ENCODE assay signal across 8 mouse cellular contexts in the genomic region with DNA sequence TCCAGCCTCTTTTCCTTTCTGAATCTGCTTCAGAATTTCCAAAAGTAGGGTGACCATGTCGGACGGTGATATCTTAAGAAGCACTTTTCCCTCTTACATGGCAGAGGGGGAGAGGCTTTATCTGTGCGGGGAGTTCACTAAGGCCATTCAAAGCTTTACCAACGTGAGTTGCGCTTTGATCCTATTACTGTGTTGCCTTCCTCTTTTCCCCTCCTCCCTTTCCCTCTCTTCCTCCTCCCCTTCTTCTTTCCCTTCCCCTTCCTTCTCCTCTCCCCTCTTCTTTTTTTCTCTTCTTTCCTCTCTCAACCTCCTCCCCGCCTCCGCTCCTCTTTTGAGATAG. TPM values are rescaled to one million over a fixed set of nuclear protein-coding genes. Genes with fewer than 3 reads are reported as not detected.
DNase-seq lines count a peak whose midpoint lies in the region; ATAC-seq lines count a peak whose summit lies in the region.

No protein-coding gene starts in this region.

- H3K9ac ChIP-seq in kidney, embryonic 14.5 days (ENCODE audit: low read depth, low read length) = peak overlapping the region; percentile 51
- H3K9ac ChIP-seq in hindbrain, embryonic 15.5 days = peak overlapping the region; percentile 43
- H3K9ac ChIP-seq in midbrain, embryonic 13.5 days (replicated peaks) = peak overlapping the region; percentile 57

- no peak for DNase-seq in kidney, postnatal 4 days
- DNase-seq in urinary bladder, postnatal 10 days (ENCODE audit: low spot score) = no peak
- DNase-seq in adrenal gland, postnatal 36 days = no peak
- DNase-seq in gastrocnemius, postnatal 36 days = no peak

- 29% methylated on average over 7 of the region's 7 CpGs for WGBS in kidney, embryonic 14.5 days
- 25% methylated on average over 7 of the region's 7 CpGs for WGBS in hindbrain, embryonic 15.5 days
- WGBS in midbrain, embryonic 13.5 days = 28% methylated on average over 7 of the region's 7 CpGs

- H3K27ac ChIP-seq in kidney, embryonic 14.5 days (ENCODE audit: low read depth, low read length) = 0 out of 2 replicates have a peak overlapping the region, but pooled peaks have one; percentile 11
- H3K27ac ChIP-seq in brown adipose tissue, adult 24 weeks (replicated peaks; ENCODE audit: low read depth, low read length) = peak overlapping the region; percentile 22
- H3K27ac ChIP-seq in hindbrain, embryonic 15.5 days (replicated peaks) = peak overlapping the region; percentile 71
- H3K27ac ChIP-seq in midbrain, embryonic 13.5 days = 0 out of 2 replicates have a peak overlapping the region, but pooled peaks have one; percentile 54

- no peaks in the 10 kb centered on the region for H3K27me3 ChIP-seq in kidney, embryonic 14.5 days (ENCODE audit: control insufficient read depth, insufficient read depth, low read length)
- no peaks in the 10 kb centered on the region for H3K27me3 ChIP-seq in hindbrain, embryonic 15.5 days
- peaks cover 5% of the 10 kb centered on the region; the same call in 1 of the 2 replicates for H3K27me3 ChIP-seq in midbrain, embryonic 13.5 days

- peak overlapping the region; percentile 53 for H3K4me2 ChIP-seq in kidney, embryonic 14.5 days (replicated peaks; ENCODE audit: low read depth, low read length)
- H3K4me2 ChIP-seq in hindbrain, embryonic 15.5 days = peak overlapping the region; percentile 72
- H3K4me2 ChIP-seq in midbrain, embryonic 13.5 days (replicated peaks) = peak overlapping the region; percentile 68

- no peaks in the 10 kb centered on the region for H3K36me3 ChIP-seq in kidney, embryonic 14.5 days (ENCODE audit: control insufficient read depth, insufficient read depth, low read length)
- no peaks in the 10 kb centered on the region for H3K36me3 ChIP-seq in hindbrain, embryonic 15.5 days
- no peaks in the 10 kb centered on the region for H3K36me3 ChIP-seq in midbrain, embryonic 13.5 days

- H3K4me1 ChIP-seq in kidney, embryonic 14.5 days (ENCODE audit: control insufficient read depth, insufficient read depth, low read length) = 0 out of 2 replicates have a peak, but pooled peaks cover 13% of the 10 kb centered on the region
- peaks cover 8% of the 10 kb centered on the region for H3K4me1 ChIP-seq in brown adipose tissue, adult 24 weeks (ENCODE audit: control insufficient read depth, insufficient read depth, insufficient read length, low read length)
- peaks cover 11% of the 10 kb centered on the region for H3K4me1 ChIP-seq in hindbrain, embryonic 15.5 days (replicated peaks)
- peaks cover 18% of the 10 kb centered on the region for H3K4me1 ChIP-seq in midbrain, embryonic 13.5 days (replicated peaks)

- no peak for ATAC-seq in kidney, embryonic 14.5 days (ENCODE audit: low FRiP score, low TSS enrichment)
- ATAC-seq in hindbrain, embryonic 15.5 days (ENCODE audit: low FRiP score, low read depth) = peak; percentile 63
- peak; percentile 51 for ATAC-seq in midbrain, embryonic 13.5 days

- intact Hi-C loops in gastrocnemius, postnatal 36 days (cut with DNase I) = no loop called here

- no peaks in the 10 kb centered on the region for H3K9me3 ChIP-seq in kidney, embryonic 14.5 days (ENCODE audit: control insufficient read depth, low read length)
- no peaks in the 10 kb centered on the region for H3K9me3 ChIP-seq in hindbrain, embryonic 15.5 days
- H3K9me3 ChIP-seq in midbrain, embryonic 13.5 days = no peaks in the 10 kb centered on the region

- H3K4me3 ChIP-seq in kidney, embryonic 14.5 days (ENCODE audit: low read length) = peak overlapping the region; percentile 45
- peak overlapping the region; percentile 59 for H3K4me3 ChIP-seq in brown adipose tissue, adult 24 weeks (ENCODE audit: insufficient read depth, low read depth, low read length)
- peak overlapping the region; percentile 45 for H3K4me3 ChIP-seq in hindbrain, embryonic 15.5 days
- H3K4me3 ChIP-seq in midbrain, embryonic 13.5 days (replicated peaks) = peak overlapping the region; percentile 44

RNA-seq across cellular contexts. Expression of a gene that starts 0.3 kb away (rescaled TPM):
- 0.58 and 0.77 TPM in 2 replicates for polyA plus RNA-seq in kidney, embryonic 14.5 days (2014; fragmentation: Nextera tagmentation; extraction: Ambion mirVana)
- polyA plus RNA-seq in brown adipose tissue, adult 24 weeks (2012; ENCODE audit: insufficient read depth, insufficient read length, missing spikeins) = 28.0 and 35.4 TPM in 2 replicates
- 2.6 and 2.7 TPM in 2 replicates for polyA plus RNA-seq in hindbrain, embryonic 15.5 days (2015; fragmentation: Nextera tagmentation; extraction: Ambion mirVana)
- polyA plus RNA-seq in midbrain, embryonic 13.5 days (2015; fragmentation: Nextera tagmentation; extraction: Ambion mirVana) = 2.8 and 3.0 TPM in 2 replicates
- total RNA-seq in adrenal gland, postnatal 36 days (2021) = 1 to 10 TPM; 5.6 to 7.7 TPM
- total RNA-seq in gastrocnemius, postnatal 36 days (2021) = under 1 TPM; 0.10 to 0.54 TPM

RNA-seq across cellular contexts. Expression of a gene that starts 17.9 kb away (rescaled TPM):
- polyA plus RNA-seq in kidney, embryonic 14.5 days (2014; fragmentation: Nextera tagmentation; extraction: Ambion mirVana) = 70.1 and 158 TPM in 2 replicates
- polyA plus RNA-seq in brown adipose tissue, adult 24 weeks (2012; ENCODE audit: insufficient read depth, insufficient read length, missing spikeins) = 2,639 and 2,906 TPM in 2 replicates
- 228 and 230 TPM in 2 replicates for polyA plus RNA-seq in hindbrain, embryonic 15.5 days (2015; fragmentation: Nextera tagmentation; extraction: Ambion mirVana)
- 272 and 273 TPM in 2 replicates for polyA plus RNA-seq in midbrain, embryonic 13.5 days (2015; fragmentation: Nextera tagmentation; extraction: Ambion mirVana)
- 1,000 to 10,000 TPM; 1,688 to 2,194 TPM for total RNA-seq in adrenal gland, postnatal 36 days (2021)
- total RNA-seq in gastrocnemius, postnatal 36 days (2021) = 10 to 100 TPM; 10.4 to 13.6 TPM

RNA-seq across cellular contexts. Expression of a gene that starts 29.0 kb away (rescaled TPM):
- 17.0 and 25.0 TPM in 2 replicates for polyA plus RNA-seq in kidney, embryonic 14.5 days (2014; fragmentation: Nextera tagmentation; extraction: Ambion mirVana)
- 7.7 and 8.4 TPM in 2 replicates for polyA plus RNA-seq in brown adipose tissue, adult 24 weeks (2012; ENCODE audit: insufficient read depth, insufficient read length, missing spikeins)
- 60.1 and 61.3 TPM in 2 replicates for polyA plus RNA-seq in hindbrain, embryonic 15.5 days (2015; fragmentation: Nextera tagmentation; extraction: Ambion mirVana)
- polyA plus RNA-seq in midbrain, embryonic 13.5 days (2015; fragmentation: Nextera tagmentation; extraction: Ambion mirVana) = 21.5 and 23.6 TPM in 2 replicates
- total RNA-seq in adrenal gland, postnatal 36 days (2021) = 10 to 100 TPM; 46.5 to 60.7 TPM
- 1 to 10 TPM; 4.3 to 7.3 TPM for total RNA-seq in gastrocnemius, postnatal 36 days (2021)

Comparison
In these comparisons a context has a peak if more than half of its experiments do, and no peak if none do; other contexts are left out.
1. H3K27ac ChIP-seq: peak in every context shown above with its lines; median percentile 71 in hindbrain, embryonic 15.5 days; 54 in midbrain, embryonic 13.5 days; 22 in brown adipose tissue, adult 24 weeks; 11 in kidney, embryonic 14.5 days.